Mouse (Mus musculus): ENCODE data around the gene Adgrg2. TPM values are rescaled to one million over a fixed set of nuclear protein-coding genes. Genes with fewer than 3 reads are reported as not detected.

Adgrg2 gene
- total RNA-seq (2023): not detected

DNA sequence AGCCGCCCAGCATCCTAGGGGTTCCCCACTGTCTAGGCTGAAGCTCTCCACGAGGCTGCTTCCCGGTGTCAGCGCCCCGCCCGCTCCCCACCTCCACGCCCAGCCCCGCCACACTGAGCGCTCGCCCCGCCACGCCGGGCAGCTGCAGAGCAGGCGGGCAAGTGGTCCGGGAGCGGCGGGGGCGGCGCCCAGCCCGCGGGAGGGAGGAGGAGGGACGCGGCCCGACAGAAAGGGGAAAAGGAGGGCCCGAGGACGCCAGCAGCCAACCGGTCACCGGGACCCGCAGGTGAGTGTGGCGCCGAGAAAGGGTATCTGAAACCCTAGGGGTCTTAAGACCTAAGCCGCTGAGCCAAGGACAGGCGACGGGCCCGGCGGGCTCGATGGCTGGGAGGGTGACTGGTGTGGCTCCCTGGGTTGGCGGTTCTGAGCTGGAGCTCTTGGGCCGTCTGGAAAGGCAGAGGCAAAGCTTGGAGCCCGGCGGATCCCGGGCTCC, at the start of gene Adgrg2:
Gene Adgrg2 (plus strand): TSS at position 227 of the 493 bp plus-strand sequence.

DNA sequence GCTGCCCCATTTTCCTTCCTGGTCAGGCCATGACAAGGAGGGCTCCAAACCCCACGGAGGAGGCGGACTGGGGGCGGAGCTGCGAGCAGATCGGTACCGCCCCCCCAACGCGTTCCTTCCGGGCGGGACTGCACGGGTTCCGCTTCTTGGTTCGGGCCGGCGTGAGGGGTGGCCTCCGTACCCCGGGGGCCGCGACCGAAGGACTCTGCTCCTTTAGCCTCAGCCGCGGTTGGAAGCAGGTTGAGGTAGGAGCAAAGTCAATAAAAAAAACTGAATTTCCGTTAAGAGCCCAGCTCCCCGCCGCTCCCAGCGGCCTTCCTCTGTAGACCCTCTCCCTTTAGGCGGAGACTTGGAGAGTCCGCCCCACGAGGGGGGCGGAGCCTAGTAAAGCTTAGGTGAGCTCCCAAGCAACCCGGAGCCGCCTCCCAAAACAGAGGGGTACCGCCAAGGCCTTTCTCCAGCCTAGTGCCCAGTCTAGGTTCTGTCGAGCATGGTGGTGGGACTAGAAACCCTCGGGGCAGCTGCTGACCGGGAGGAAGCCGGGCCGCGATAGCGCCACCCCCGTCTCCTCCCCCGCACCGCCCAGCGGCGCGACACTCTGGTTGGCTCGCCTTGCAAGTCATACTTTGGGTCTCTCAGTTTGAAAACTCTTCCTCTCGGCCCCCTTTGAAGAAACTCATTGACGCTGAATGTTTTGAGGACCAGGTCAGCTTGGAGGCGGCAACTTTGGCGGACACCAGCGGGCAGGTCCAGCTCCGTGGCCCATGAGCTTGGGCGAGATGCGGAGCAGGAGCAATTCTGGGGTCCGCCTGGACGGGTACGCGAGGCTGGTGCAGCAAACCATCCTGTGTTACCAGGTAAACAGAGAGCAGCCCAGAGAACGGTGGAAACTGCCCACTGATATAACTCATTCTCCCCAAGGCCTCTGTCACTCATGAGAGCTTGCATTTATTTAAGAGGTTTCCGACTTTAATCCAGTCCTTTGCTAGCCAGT, 111.9 kb downstream of the Adgrg2 start, which contains the start of gene Phka2:
Gene Phka2 (plus strand): TSS at position 119 of the 994 bp plus-strand sequence.

Other genes with a start within 250 kb of the Adgrg2 start
- gene Phka2, start 111.5 kb downstream of the Adgrg2 start, total RNA-seq (2023): 10 to 100 TPM; 15.0 to 16.3 TPM

Measured in T-cell, adult 66 days (primary cell).